Mouse (Mus musculus) testis, adult 2 months (tissue): ENCODE results near the gene Olfr263.
"Not testable (repeated sequence)": the region's sequence is repeated elsewhere in the genome, so short reads cannot be mapped to it uniquely, and the experiment has no call there.

Experiments
- CTCF ChIP-seq: fragments of 200-500 bp; IDR thresholded peaks from 2 replicates; pipeline ENCODE4 v1.5.1; 2012; ENCODE audit warnings: low read depth, mild to moderate bottlenecking, inconsistent platforms, low read length, moderate library complexity; ENCODE audit not compliant: control insufficient read depth, insufficient read depth, insufficient replicate concordance
- POLR2A ChIP-seq: fragments of 200-500 bp; IDR thresholded peaks from 2 replicates; pipeline ENCODE4 v1.6.1; 2012; ENCODE audit warnings: low read depth, mild to moderate bottlenecking, inconsistent platforms, low read length, moderate library complexity; ENCODE audit not compliant: control insufficient read depth

GRCm38 (mm10) chr13:21129339-21129738 lies at the start of gene Olfr263:
- not testable (repeated sequence) for TF ChIP-seq CTCF, POLR2A
